Mouse (Mus musculus): Measurements from ENCODE around the gene Trappc1.
"Not testable (repeated sequence)": the region's sequence is repeated elsewhere in the genome, so short reads cannot be mapped to it uniquely, and the experiment has no call there.

The Trappc1 gene

GRCm38 (mm10) chr11:69323667-69324111 lies at the start of gene Trappc1, which contains the start of gene Cntrob:
TSS of gene Trappc1 (plus strand) at chr11:69323980.
TSS of gene Cntrob (minus strand) at chr11:69323775.
- DNase-seq = peak; percentile 99

GRCm38 (mm10) chr11:69275650-69276049 lies 48.1 kb upstream of the Trappc1 start:
- peak; percentile 27 for DNase-seq

- no peak for DNase-seq
These were observed 47.7 kb upstream of the Trappc1 start for GRCm38 (mm10) chr11:69276081-69276480.

GRCm38 (mm10) chr11:69277267-69277666 lies 46.5 kb upstream of the Trappc1 start:
- no peak for DNase-seq

GRCm38 (mm10) chr11:69291111-69291510 lies 32.7 kb upstream of the Trappc1 start:
- no peak for DNase-seq

GRCm38 (mm10) chr11:69295286-69295685 lies 28.5 kb upstream of the Trappc1 start:
- DNase-seq = no peak

GRCm38 (mm10) chr11:69297799-69298198 lies 26.0 kb upstream of the Trappc1 start:
- DNase-seq = no peak

GRCm38 (mm10) chr11:69298231-69298630 lies 25.5 kb upstream of the Trappc1 start:
- DNase-seq = no peak

GRCm38 (mm10) chr11:69302817-69303216 lies 21.0 kb upstream of the Trappc1 start:
- DNase-seq = no peak

- no peak for DNase-seq
These were observed 18.5 kb upstream of the Trappc1 start for GRCm38 (mm10) chr11:69305291-69305690.

GRCm38 (mm10) chr11:69306039-69306438 lies 17.7 kb upstream of the Trappc1 start:
- no peak for DNase-seq

- no peak for DNase-seq
These were observed 12.5 kb upstream of the Trappc1 start for GRCm38 (mm10) chr11:69311266-69311665.

GRCm38 (mm10) chr11:69316361-69316760 lies 7.4 kb upstream of the Trappc1 start:
- no peak for DNase-seq

- DNase-seq = not testable (repeated sequence)
These were observed 5.8 kb upstream of the Trappc1 start for GRCm38 (mm10) chr11:69318000-69318399.

GRCm38 (mm10) chr11:69321580-69321979 lies 2.2 kb upstream of the Trappc1 start:
- DNase-seq = no peak

GRCm38 (mm10) chr11:69322010-69322409 lies 1.8 kb upstream of the Trappc1 start:
- no peak for DNase-seq

- peak; percentile 36 for DNase-seq
These were observed 898 bp upstream of the Trappc1 start for GRCm38 (mm10) chr11:69322693-69323471.

- DNase-seq = no peak
These were observed 969 bp downstream of the Trappc1 start for GRCm38 (mm10) chr11:69324749-69325148.

GRCm38 (mm10) chr11:69325628-69326407 lies 2.0 kb downstream of the Trappc1 start, which contains the start of gene Kcnab3:
TSS of gene Kcnab3 (plus strand) at chr11:69326258.
- peak; percentile 87 for DNase-seq

GRCm38 (mm10) chr11:69326408-69327156 lies 2.8 kb downstream of the Trappc1 start:
- peak; percentile 52 for DNase-seq

GRCm38 (mm10) chr11:69327157-69327442 lies 3.3 kb downstream of the Trappc1 start:
- no peak for DNase-seq

- no peak for DNase-seq
These were observed 3.9 kb downstream of the Trappc1 start for GRCm38 (mm10) chr11:69327648-69328047.

GRCm38 (mm10) chr11:69328517-69328916 lies 4.7 kb downstream of the Trappc1 start:
- no peak for DNase-seq

Data from thymus, postnatal 25 days (tissue).